Mouse (Mus musculus): Measurements from ENCODE around the gene Nck2. TPM values are rescaled to one million over a fixed set of nuclear protein-coding genes. Genes with fewer than 3 reads are reported as not detected.

The Nck2 gene
- total RNA-seq, 2 experiments from 2014 or later = 54.3 to 61.0 TPM

DNA sequence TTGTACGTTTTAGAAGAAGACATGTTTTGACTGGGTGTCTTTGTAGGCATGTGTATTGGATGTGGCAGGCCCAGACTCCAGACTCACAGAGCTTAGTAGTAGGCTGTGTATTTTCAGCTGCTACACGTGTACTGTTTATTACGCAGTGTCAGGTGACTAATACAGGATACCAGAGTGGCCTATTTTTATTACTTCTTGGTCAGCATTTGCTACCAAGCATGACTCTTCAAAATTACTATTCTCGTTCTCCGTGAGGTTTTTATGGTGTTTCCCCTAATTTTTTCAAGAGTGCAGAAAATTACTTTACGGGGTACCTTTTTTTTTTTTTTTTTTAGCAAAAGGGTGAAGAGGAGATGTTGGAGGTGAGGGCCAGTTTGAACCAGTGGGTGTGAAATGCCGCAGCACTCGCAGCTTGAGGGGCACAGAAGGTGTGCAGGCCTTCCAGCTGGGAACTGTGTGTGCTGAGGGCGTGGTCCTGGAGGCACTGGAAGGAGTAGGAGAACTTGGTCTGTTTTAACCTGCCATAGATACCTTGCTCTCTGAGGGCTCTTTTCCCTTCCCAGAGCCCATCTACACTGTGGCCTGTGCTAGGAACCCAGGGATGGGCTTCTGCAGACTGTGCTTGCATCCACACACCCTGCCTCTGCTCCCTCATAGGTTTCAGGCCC, 21.7 kb downstream of the Nck2 start:
- no peak for DNase-seq (ENCODE audit: extremely low spot score in 1 of 2, low spot score in 1 of 2)

DNA sequence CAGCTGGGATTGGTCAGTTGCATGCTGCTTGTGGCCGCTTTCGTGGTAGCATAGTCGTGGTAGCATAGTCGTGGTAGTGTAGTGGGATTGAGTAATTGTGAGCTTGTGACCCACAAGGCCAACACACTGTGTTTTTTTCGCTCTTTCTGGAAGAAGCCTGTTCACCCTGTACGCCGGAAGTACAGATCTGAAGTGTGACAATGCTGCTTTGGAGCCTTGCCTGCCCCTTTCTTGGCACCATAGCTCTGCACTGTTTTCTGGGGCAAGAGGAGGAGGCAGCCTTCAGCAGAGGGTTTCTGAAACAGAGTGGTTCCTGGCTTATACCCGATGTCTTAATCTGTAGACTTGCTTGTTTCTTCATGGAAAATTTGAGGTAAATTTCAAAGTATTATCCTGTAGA, 23.3 kb downstream of the Nck2 start:
- no peak for DNase-seq (ENCODE audit: extremely low spot score in 1 of 2, low spot score in 1 of 2)

DNA sequence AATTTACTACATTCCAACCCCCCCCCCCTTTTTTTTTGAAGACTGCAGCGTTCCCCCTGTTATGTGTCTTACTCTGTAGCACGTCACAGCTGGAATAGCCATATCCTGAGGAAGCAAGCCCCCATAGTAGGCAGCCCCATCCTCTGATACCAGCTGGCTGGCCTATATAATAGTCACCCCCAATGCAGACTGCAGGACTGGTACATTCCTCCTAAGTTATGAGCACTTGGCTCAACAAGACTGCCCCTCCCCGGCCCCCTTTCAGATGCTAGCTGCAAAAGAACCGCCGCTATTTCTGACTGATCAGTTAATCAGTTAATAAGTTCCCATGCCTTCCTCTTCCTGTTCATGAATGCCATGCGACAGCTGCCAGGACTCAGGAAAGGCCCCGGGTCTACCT, 23.8 kb downstream of the Nck2 start:
- DNase-seq (ENCODE audit: extremely low spot score in 1 of 2, low spot score in 1 of 2) = no peak

DNA sequence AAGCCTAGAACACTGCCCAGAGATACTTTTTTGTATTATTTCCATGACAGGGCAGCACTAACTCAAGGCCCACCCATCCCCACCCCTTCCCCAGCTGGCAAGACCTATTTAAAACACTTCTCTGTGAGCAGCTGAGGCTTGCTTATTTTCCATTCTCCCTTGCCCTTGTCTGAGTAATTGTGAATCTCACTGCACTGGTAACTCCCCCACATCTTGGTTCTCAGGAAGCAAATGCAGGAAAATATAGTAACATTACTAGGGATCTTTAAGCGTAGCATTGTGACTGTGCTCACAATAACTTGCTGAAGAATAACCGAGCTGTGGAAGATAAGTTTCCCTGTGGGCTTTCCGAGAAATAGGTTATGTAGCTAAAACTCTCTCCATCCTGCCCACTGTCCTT, 24.6 kb downstream of the Nck2 start:
- no peak for DNase-seq (ENCODE audit: extremely low spot score in 1 of 2, low spot score in 1 of 2)

DNA sequence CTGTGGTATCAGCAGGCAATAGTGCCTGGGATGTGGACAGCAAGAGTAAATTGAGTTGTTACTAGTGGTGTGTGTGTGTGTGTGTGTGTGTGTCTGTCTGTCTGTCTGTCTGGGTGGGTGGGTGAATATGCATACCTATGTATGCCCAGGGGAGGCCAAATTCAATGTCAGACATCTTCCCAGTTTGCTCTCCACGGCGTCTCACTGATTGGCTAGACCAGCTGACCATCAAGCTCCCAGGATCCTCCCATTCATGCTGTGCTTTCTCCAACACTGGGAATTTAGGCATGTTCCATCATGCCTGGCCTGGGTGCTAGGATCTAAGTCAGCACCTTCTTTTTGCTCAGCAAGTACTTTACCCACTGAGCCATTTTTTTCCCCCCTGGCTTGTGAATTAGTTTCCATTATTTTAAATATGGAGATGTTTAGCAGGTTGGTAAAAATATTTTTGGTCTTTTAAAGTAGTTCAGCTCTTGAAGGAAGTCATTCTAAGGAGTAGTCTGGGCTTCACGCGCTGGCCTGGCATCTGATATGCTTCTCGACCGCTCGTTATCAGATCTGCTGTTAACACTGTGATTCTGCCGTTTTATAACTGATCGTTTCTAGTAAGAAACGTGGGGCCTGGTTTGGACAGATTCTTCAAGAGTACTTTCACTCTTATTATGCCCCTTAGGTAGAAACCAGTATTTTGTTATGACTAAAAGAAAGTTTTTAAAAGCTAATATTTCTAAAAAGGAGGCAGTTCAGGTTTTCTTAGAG, 26.2 kb downstream of the Nck2 start:
- no peak for DNase-seq (ENCODE audit: extremely low spot score in 1 of 2, low spot score in 1 of 2)

DNA sequence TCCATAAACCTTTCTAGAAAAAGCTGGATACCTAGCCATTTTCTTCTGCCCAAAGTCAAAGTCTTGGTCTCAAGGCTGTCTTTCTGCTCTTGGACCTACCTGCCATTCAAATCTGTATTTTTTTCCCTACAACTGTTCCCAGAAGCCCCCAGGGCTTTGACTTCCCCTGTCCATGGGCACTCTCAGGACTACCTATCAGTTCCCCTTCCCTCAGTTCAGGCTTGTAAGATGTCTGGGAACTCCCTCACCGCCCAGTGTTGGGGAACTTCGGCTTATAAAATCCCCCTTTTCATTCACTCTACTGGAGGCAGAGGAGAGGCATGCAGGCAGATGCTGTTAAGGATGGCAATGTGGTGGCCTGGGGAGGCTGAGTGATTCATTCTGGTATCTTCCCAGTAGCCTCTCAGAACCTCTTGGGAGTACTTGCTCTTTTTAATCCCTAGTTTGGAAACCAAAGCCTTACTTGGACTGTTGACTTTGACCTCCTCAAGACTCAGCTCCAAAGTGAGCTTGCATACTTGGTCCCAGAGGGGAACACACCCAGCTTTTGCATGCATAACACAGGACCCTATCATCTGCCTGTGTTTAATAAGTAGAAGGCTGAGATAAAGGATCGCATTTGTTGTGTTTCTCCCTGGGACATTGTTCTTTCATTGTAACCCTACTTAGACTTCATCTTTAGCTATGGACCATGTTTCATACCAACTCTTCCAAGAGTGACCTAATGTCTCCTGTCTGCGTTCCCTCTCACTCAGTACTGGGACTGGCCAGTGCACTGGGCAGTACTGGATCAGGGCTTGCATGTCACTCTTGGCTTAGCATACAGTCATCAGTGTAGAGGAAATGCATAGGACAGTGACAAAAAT, 27.0 kb downstream of the Nck2 start:
- no peak for DNase-seq (ENCODE audit: extremely low spot score in 1 of 2, low spot score in 1 of 2)

DNA sequence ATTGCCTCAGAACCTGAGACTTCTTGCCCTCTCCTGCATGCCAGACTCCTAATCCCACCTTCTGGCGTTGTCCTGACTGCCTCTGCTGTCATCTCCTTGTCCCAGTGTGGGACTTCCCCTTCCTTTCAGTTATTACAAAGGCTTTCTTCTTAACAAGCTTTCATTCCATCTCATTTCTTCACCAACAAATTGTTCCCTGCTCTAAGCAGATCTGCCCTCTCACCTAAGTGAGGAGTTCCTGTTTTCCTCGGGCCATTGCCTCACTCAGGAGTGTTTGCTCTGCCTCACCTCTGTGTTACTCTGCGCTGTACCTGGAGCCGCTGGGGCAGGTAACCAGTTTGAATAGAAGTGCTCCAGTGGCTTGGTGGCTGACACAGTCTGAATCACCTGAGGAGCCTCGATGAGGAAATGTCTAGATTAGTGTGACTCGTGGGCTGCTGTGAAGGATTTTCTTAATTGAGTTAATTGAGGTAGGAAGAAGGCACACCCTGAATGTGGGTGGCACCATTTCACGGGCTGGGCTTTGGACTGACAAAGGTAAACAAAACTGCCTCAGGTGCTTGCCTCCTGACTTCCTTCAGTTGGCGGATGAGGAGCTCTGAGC, 27.8 kb downstream of the Nck2 start:
- DNase-seq (ENCODE audit: extremely low spot score in 1 of 2, low spot score in 1 of 2) = no peak

DNA sequence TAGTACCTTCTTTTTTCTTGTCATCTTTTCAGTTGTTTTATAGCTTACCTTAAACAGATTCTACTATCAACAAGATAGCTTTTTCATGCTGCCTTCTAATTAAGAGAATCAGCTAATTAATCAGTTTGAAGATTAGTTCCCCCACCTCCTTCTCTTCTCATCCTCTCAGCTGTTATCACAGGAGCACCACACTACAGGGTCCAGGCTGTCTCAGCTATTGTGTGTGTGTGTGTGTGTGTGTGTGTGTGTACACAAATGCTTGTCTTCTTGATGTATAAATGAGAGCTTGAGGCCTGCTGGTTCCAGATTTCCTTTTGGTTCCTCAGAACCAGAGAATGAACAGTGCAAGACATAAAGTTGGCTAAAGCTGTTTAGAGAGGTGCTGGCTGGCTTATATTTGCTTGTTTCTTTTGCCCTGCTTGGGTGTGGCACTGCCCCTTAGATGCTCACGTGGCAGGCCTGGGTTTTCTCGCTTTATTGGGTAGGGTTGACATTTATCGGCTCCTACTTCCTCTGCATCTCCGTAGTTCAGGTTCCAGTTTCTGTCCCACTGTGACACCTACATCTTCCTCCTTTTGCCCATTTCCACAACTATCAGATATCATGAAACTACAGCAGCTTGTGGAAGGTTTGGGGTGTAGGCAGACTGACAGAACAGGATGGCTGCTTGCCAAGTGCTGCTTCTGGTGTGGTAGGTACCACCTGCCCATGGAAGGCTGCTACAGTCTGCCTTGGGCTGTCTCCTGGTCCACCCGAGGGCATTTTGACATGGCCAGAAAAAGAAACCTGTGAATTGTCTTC, 29.6 kb downstream of the Nck2 start:
- DNase-seq (ENCODE audit: extremely low spot score in 1 of 2, low spot score in 1 of 2) = peak; percentile 51 to 69

DNA sequence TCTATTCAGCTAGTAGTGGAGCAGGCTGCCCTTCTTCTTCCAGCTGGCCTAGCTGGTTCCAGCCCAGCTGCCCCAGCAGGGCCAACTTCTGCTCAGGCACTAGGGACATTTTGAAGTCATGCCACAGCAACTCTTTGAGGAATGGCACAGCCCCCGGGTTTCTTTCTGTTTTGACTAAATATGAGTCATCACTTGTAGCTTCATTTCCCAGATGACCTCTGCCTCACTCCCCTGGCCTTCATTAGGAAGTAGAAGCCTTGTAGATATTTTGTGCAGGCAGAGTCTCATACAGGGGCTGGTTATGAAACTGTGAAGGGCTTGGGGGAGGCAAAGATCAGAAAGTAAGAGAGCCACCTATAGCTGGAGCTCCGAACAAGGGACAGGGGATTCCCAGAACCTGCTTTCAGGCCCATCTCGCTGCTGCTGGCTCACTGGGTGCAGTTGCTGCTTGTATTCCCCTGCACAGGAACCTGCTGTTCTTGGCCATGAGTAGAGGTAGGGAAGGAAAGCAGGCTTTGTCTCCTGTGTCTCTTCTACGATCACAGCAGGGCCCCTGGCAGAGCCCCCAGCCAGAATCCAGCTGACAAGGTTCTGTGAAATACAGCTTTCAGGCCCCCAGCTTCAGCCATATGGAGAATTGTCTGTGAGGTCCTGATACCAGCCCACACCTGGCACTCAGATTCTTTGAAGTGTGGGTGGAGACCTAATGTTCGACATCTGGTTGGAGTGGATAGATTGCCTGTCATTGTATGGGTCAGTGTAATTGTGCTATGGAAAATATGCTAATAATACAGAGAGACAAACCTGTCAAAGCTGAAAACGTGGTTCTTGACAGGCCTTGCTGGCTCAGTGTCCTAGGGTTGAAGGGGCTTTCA, 30.4 kb downstream of the Nck2 start:
- DNase-seq (ENCODE audit: extremely low spot score in 1 of 2, low spot score in 1 of 2) = no peak

DNA sequence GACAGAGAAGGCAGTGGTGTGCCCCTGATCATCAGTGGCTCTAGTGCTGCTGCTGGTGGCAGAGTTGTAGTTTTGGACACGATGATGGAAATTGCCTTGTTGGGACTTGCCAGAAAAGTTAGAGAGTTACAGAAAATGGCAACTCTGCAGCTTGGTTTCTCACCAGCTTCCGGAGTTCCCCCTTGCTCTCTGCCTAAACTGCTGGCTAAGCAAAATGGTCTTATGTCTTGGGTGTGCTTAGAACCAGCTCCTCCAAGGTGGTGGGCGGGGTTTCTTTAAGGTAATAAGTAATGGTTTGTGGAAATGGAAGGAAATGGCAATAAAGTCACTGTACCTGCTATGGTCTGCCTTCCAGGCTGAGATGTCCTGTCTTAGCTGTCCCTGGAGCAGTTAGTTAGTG, 33.6 kb downstream of the Nck2 start:
- DNase-seq (ENCODE audit: extremely low spot score in 1 of 2, low spot score in 1 of 2) = no peak

DNA sequence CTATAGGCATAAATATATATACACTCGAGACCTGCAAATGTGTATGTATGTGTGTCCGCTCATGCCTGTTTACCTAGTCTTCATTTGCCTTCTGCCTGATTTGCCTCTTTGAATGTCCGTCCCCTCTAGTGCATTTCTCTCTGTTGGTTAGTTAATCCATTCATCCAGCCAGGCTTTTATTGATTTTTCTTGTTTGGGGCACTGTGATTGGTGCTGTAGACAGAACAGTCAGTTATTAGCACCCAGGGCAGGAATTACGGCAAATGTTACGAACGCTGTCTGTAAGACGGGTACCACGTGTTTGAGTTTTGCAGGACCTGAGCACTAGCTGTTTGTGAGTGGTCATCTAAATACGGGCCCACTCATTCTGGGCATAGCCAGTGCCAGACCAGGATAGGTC, 40.8 kb downstream of the Nck2 start:
- no peak for DNase-seq (ENCODE audit: extremely low spot score in 1 of 2, low spot score in 1 of 2)

DNA sequence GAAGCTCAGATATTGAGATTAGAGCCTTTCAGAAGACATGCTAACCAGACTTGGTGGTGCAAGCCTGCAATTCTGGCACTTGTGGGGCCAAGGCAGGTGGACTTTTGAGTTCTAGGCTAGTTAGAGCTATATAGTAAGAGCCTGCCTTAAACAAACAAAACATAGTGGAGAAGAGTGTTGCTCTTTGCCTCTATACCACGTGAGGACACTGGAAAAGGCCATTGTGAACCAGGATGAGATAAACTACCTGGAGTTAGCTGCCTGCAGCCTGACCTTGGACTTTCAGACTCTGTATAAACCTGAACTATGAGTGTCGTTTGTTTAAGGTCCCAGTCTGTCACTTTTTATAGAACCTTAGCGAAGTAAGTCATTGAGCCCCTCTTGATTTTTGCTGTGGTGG, 42.1 kb downstream of the Nck2 start:
- no peak for DNase-seq (ENCODE audit: extremely low spot score in 1 of 2, low spot score in 1 of 2)

DNA sequence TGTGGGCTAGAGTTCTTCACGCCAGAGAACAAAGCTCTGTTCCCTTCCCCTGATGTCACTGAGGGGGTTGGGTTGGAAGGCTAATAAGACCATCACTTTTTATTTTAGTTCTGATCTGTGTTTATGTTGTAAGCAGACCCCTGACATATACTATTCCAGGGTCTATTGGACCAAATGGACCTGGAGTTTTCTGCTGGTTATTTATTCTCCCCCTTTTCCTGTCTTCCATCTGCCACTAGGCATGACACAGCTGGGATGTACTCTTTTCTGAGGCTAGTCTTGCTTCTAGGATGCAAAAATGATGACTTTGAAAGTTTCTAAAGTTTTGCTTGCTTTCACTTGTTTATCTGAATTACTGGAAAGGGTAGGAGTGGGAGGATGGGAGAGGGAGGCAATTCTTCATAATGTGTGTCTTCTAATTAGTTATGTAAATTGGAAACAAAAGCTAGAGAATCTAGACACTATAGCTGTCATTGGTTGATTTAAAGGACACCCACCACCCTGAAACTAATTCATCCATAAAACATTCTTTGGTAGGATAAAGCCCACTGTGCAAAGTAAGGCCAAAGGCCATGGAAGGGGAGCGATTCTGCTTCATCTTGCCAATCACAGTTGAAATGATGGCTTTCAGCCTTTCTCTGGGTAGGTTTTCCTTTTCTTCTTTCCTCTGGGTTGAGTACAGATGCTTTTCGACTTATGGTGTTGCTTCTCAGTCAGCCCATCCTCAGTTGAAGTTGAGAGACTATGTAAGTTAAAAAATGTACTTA, 42.8 kb downstream of the Nck2 start:
- no peak for DNase-seq (ENCODE audit: extremely low spot score in 1 of 2, low spot score in 1 of 2)

DNA sequence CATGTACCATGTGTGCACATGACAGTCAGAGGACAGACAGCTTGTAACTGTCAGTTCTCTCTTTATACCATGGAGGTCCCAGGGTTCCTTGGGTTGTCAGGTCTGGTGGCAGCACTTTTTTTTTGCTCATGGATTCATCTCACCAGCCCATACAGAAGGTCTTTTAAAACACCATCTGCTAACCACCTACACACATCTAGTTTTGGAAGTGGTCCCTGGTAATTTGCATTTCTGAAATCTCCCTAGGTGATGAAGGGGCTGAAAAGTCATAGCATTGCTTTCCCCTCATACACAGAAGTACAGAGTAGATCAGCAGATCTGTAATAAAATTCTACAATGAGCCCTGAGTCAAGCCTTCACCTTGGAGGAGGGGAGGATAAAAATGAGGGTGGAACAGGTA, 44.9 kb downstream of the Nck2 start:
- no peak for DNase-seq (ENCODE audit: extremely low spot score in 1 of 2, low spot score in 1 of 2)

DNA sequence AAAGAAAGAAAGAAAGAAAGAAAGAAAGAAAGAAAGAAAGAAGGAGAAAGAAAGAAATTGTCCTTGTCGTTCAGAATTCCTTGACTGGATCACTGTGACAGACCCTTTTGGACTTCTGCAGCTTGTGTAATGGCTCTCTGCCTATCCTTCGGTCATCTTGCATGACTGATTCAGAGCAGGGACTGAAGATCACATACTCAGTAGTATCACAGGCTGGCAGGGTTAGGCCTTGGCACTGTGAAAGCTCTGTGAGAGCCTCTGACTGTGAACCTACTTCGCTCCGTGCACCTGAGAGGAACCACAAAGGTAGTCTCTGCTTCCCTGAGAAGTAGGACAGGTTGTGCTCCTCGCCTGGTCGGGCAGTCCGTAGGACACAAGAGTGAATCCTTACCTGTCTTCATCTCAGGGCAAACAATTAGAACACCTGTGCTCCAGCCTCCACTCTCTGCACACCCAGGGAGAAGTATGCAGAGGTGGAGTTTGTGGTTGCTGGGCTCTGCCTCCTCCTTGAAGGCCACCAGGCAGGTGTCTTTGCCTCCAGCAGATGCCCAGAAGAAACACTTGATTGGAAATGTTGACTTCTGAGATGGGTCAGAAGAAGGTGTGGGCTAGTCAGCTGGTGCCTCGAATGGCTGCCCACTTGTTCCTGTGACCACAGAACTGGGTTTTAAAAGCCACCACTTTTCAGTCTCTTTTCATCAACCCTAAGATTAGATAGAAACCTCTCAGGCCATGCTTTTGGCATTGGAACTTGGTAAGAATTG, 47.3 kb downstream of the Nck2 start:
- no peak for DNase-seq (ENCODE audit: extremely low spot score in 1 of 2, low spot score in 1 of 2)

DNA sequence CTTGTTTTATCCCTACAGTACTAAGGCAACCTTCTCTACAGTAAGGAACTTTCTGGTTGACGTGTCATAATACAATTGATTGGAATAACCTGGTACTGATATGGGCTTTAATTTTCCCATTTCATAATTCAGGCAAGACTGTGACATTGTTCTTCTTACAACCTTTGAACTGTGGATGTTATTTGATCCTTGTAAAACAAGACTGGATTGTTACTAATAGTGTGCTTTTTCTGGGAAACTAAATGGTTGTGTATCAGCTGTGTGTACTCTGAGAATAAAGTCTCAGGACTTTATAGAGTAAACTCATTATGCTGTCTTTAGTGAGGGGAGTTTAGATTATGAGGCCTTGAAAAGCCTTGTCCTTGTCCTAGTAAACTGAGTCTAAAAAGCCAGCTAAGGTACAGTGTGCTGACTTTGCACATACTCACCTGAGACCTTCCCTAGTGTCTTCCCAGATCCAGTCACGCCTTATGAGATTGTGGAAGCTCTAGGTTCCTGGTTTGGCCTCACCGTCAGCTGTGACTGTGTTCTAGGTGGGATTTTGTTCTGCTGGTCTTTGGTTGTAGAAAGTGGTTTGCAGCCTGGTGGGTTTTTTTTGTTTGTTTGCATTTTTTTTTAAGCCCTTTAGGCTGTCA, 48.5 kb downstream of the Nck2 start:
- no peak for DNase-seq (ENCODE audit: extremely low spot score in 1 of 2, low spot score in 1 of 2)

DNA sequence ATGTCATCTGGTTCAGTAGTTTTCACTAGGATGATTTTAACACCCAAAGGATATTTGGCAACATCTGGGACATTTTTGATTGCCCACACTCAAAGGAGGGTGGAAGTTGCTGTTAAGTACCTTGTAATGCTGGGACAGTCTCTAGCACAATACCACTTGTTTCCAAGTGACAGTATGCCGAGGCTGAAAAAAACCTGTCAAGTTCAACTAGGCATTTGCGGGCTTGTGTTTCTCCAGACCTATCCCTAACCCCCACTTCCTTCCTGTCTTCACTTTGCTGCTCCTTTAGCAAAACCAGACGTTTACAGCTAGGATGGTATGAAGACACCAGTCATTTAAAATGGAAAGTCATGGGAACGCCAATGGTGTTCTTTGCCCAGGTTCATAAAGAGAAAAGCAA, 51.7 kb downstream of the Nck2 start:
- no peak for DNase-seq (ENCODE audit: extremely low spot score in 1 of 2, low spot score in 1 of 2)

Data from layer of hippocampus, postnatal 25 days (tissue).